8 mouse cellular contexts compared by ENCODE assay signal in the genomic region with DNA sequence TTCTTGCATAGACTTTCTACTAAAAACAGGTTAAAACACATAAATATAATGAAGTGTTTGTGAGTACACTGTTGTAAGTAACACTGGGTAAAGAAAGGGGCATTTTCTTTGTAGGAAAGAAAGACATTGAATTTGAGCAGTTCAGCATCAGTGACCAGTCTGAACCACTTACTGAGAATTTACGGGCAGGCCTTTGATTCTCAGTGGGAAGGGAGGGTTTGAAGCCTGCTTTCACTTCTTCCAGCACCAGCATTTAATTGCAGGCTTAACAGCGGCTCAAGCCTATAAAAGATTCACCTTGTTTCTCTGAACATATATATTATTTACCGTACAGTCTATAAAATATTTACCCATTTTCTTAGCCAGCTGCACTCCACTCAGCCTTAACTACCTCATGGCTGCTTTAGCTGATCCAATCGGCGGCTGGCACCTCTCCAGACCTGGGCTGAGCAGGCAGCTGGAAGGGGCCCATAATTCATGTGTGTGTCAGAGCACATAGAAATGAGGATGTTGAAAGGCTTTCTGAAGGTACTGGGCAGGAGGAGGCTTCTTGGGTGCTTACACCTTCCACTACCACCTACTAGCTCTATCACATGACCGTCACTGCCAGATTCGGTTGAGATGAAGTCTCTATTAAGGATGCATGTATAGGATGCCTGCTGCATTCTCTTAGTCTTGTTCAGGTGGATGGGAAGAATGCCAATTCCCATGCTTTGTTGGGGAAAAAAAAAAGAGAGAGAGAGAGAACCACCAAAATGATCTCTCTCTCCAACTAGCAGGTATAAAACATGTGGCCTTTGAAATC. TPM values are rescaled to one million over a fixed set of nuclear protein-coding genes. Genes with fewer than 3 reads are reported as not detected.
DNase-seq lines count a peak whose midpoint lies in the region; ATAC-seq and TF ChIP-seq lines count a peak whose summit lies in the region.
"Had no signal": no experiment of that assay in that cellular context is flagged by ENCODE, and none has a peak within 500 bp of the region (broad histone marks: within the 10 kb centered on the region; RNA-seq: fewer than 3 reads in every experiment).

No protein-coding gene starts in this region.

- ATAC-seq in hematopoietic stem cell, adult 5-6 weeks (replicated peaks in 1 of 2; ENCODE audit: insufficient read depth in 1 of 2, low FRiP score in 2 of 2, low TSS enrichment in 1 of 2, low read depth in 1 of 2, poor library complexity in 2 of 2, severe bottlenecking in 2 of 2), result peak; percentile 99
- peak; percentile 56; the same call in 1 of the 2 replicates for ATAC-seq in stomach, embryonic 15.5 days (ENCODE audit: insufficient read depth, low FRiP score, low read depth)
- no peak for ATAC-seq in lung, postnatal 0 days

- no peak overlapping the region for H3K4me3 ChIP-seq in stomach, embryonic 15.5 days (replicated peaks)
- no peak overlapping the region for H3K4me3 ChIP-seq in lung, postnatal 0 days (ENCODE audit: low read depth, low read length)
- H3K4me3 ChIP-seq: embryonic facial prominence, embryonic 15.5 days had no signal

- WGBS in stomach, embryonic 15.5 days, result 33% methylated on average over 7 of the region's 7 CpGs
- WGBS in lung, postnatal 0 days, result 42% methylated on average over 7 of the region's 7 CpGs

- no peaks in the 10 kb centered on the region for H3K9me3 ChIP-seq in stomach, embryonic 15.5 days
- H3K9me3 ChIP-seq in lung, postnatal 0 days (ENCODE audit: low read length), result no peaks in the 10 kb centered on the region
- H3K9me3 ChIP-seq: embryonic facial prominence, embryonic 15.5 days had no signal

- no peak for TF ChIP-seq CTCF in lung, postnatal 0 days (IDR thresholded peaks at IDR 0.05)

- DNase-seq in ovary, postnatal 36 days (ENCODE audit: low spot score), result peak; percentile 26
- DNase-seq in ovary, postnatal 10 days (ENCODE audit: low spot score), result no peak
- peak; percentile 44 to 51 for DNase-seq in kidney, postnatal 25 days
- DNase-seq in layer of hippocampus, adult 8-10 months (ENCODE audit: low spot score in 2 of 2), result no peak
- DNase-seq in lung, postnatal 0 days (ENCODE audit: low spot score), result no peak

- no peaks in the 10 kb centered on the region for H3K36me3 ChIP-seq in stomach, embryonic 15.5 days
- H3K36me3 ChIP-seq in lung, postnatal 0 days (ENCODE audit: insufficient read depth, low read length), result no peaks in the 10 kb centered on the region
- H3K36me3 ChIP-seq: embryonic facial prominence, embryonic 15.5 days had no signal

- H3K4me1 ChIP-seq in stomach, embryonic 15.5 days, result peaks cover 8% of the 10 kb centered on the region
- H3K4me1 ChIP-seq in lung, postnatal 0 days (ENCODE audit: insufficient read depth, low read depth, low read length), result no peaks in the 10 kb centered on the region
- H3K4me1 ChIP-seq: embryonic facial prominence, embryonic 15.5 days had no signal

- no peaks in the 10 kb centered on the region for H3K27me3 ChIP-seq in stomach, embryonic 15.5 days (replicated peaks)
- H3K27me3 ChIP-seq in lung, postnatal 0 days (replicated peaks; ENCODE audit: insufficient read depth, low read length), result no peaks in the 10 kb centered on the region
- H3K27me3 ChIP-seq: embryonic facial prominence, embryonic 15.5 days had no signal

- H3K4me2 ChIP-seq in stomach, embryonic 15.5 days, result no peak overlapping the region
- no peak overlapping the region for H3K4me2 ChIP-seq in lung, postnatal 0 days (replicated peaks; ENCODE audit: low read depth, low read length)
- H3K4me2 ChIP-seq: embryonic facial prominence, embryonic 15.5 days had no signal

- no peak overlapping the region for H3K9ac ChIP-seq in stomach, embryonic 15.5 days
- H3K9ac ChIP-seq in lung, postnatal 0 days (replicated peaks; ENCODE audit: low read depth), result no peak overlapping the region
- H3K9ac ChIP-seq: embryonic facial prominence, embryonic 15.5 days had no signal

- TF ChIP-seq EP300 in lung, postnatal 0 days (IDR thresholded peaks at IDR 0.05), result no peak

- peak overlapping the region; percentile 55 for H3K27ac ChIP-seq in stomach, embryonic 15.5 days
- H3K27ac ChIP-seq in lung, postnatal 0 days (ENCODE audit: low read length), result no peak overlapping the region
- H3K27ac ChIP-seq: embryonic facial prominence, embryonic 15.5 days had no signal

RNA-seq across cellular contexts. Expression of gene Fggy, which starts 50.0 kb away (rescaled TPM):
- total RNA-seq in hematopoietic stem cell, adult 5-6 weeks (2017), result 18.2 and 21.1 TPM in 2 replicates
- polyA plus RNA-seq in stomach, embryonic 15.5 days (2015; fragmentation: Nextera tagmentation; extraction: Ambion mirVana), result 10.6 and 10.9 TPM in 2 replicates
- total RNA-seq in layer of hippocampus, adult 8-10 months (2022), result 10 to 100 TPM; 13.7 to 19.1 (median 17.5) TPM
- 6.2 and 8.9 TPM in 2 replicates for polyA plus RNA-seq in lung, postnatal 0 days (2015; fragmentation: Nextera tagmentation; extraction: Ambion mirVana)

Comparison
In these comparisons a context has a peak if more than half of its experiments do, and no peak if none do; other contexts are left out.
1. DNase-seq: peak in ovary, postnatal 36 days (single experiment) and kidney, postnatal 25 days (2 of 2); none in ovary, postnatal 10 days (single experiment), layer of hippocampus, adult 8-10 months (0 of 2) and lung, postnatal 0 days (single experiment).